Mouse (Mus musculus): ENCODE measurements around the gene Sult6b2. TPM values are rescaled to one million over a fixed set of nuclear protein-coding genes. Genes with fewer than 3 reads are reported as not detected.

Sult6b2 gene
- polyA plus RNA-seq, 1 experiment from 2014 or later: not detected

GRCm38 (mm10) chr6:142802617-142803525 is 1.4 kb downstream of the Sult6b2 start:
- ATAC-seq: no peak
- no peak overlapping the region for H3K9ac ChIP-seq (replicated peaks; ENCODE audit: low read depth)
- H3K4me2 ChIP-seq (replicated peaks; ENCODE audit: low read depth, low read length): no peak overlapping the region
- no peak overlapping the region for H3K4me3 ChIP-seq (ENCODE audit: low read depth, low read length)
- 35% methylated on average over 11 of the region's 11 CpGs for WGBS
- TF ChIP-seq EP300 (IDR thresholded peaks at IDR 0.05) (no peak), CTCF (IDR thresholded peaks at IDR 0.05) (no peak)
- no peaks in the 10 kb centered on the region for H3K9me3 ChIP-seq (ENCODE audit: low read length)
- no peaks in the 10 kb centered on the region for H3K36me3 ChIP-seq (ENCODE audit: insufficient read depth, low read length)
- no peak overlapping the region for H3K27ac ChIP-seq (ENCODE audit: low read length)
- DNase-seq (ENCODE audit: low spot score): no peak
- no peaks in the 10 kb centered on the region for H3K27me3 ChIP-seq (replicated peaks; ENCODE audit: insufficient read depth, low read length)
- no peaks in the 10 kb centered on the region for H3K4me1 ChIP-seq (ENCODE audit: insufficient read depth, low read depth, low read length)

- 77% methylated on average over 5 of the region's 5 CpGs for WGBS
- Histone ChIP-seq H3K4me2 (replicated peaks; ENCODE audit: low read depth, low read length) (no peak overlapping the region), H3K9ac (replicated peaks; ENCODE audit: low read depth) (no peak overlapping the region), H3K27me3 (replicated peaks; ENCODE audit: insufficient read depth, low read length) (no peaks in the 10 kb centered on the region), H3K27ac (ENCODE audit: low read length) (no peak overlapping the region), H3K9me3 (ENCODE audit: low read length) (no peaks in the 10 kb centered on the region), H3K4me1 (ENCODE audit: insufficient read depth, low read depth, low read length) (no peaks in the 10 kb centered on the region), H3K4me3 (ENCODE audit: low read depth, low read length) (no peak overlapping the region), H3K36me3 (ENCODE audit: insufficient read depth, low read length) (no peaks in the 10 kb centered on the region)
- DNase-seq (ENCODE audit: low spot score): no peak
- ATAC-seq: no peak
- TF ChIP-seq CTCF (IDR thresholded peaks at IDR 0.05) (no peak), EP300 (IDR thresholded peaks at IDR 0.05) (no peak)
Measured at GRCm38 (mm10) chr6:142801687-142802086, 2.6 kb downstream of the Sult6b2 start.

GRCm38 (mm10) chr6:142799704-142800374 is 4.5 kb downstream of the Sult6b2 start:
- Histone ChIP-seq H3K9me3 (ENCODE audit: low read length) (no peaks in the 10 kb centered on the region), H3K9ac (replicated peaks; ENCODE audit: low read depth) (no peak overlapping the region), H3K36me3 (ENCODE audit: insufficient read depth, low read length) (no peaks in the 10 kb centered on the region), H3K27ac (ENCODE audit: low read length) (no peak overlapping the region), H3K4me3 (ENCODE audit: low read depth, low read length) (no peak overlapping the region), H3K4me2 (replicated peaks; ENCODE audit: low read depth, low read length) (no peak overlapping the region), H3K27me3 (replicated peaks; ENCODE audit: insufficient read depth, low read length) (no peaks in the 10 kb centered on the region), H3K4me1 (ENCODE audit: insufficient read depth, low read depth, low read length) (no peaks in the 10 kb centered on the region)
- no peak for ATAC-seq
- 60% methylated on average over 7 of the region's 7 CpGs for WGBS
- TF ChIP-seq CTCF (IDR thresholded peaks at IDR 0.05): no peak
- no peak for TF ChIP-seq EP300 (IDR thresholded peaks at IDR 0.05)
- DNase-seq (ENCODE audit: low spot score): no peak

GRCm38 (mm10) chr6:142798837-142799236 is 5.5 kb downstream of the Sult6b2 start:
- Histone ChIP-seq H3K27ac (ENCODE audit: low read length) (no peak overlapping the region), H3K9ac (replicated peaks; ENCODE audit: low read depth) (no peak overlapping the region), H3K4me3 (ENCODE audit: low read depth, low read length) (no peak overlapping the region), H3K36me3 (ENCODE audit: insufficient read depth, low read length) (no peaks in the 10 kb centered on the region), H3K27me3 (replicated peaks; ENCODE audit: insufficient read depth, low read length) (no peaks in the 10 kb centered on the region), H3K9me3 (ENCODE audit: low read length) (no peaks in the 10 kb centered on the region), H3K4me1 (ENCODE audit: insufficient read depth, low read depth, low read length) (no peaks in the 10 kb centered on the region), H3K4me2 (replicated peaks; ENCODE audit: low read depth, low read length) (no peak overlapping the region)
- no peak for TF ChIP-seq EP300 (IDR thresholded peaks at IDR 0.05)
- no peak for TF ChIP-seq CTCF (IDR thresholded peaks at IDR 0.05)
- ATAC-seq: no peak
- DNase-seq (ENCODE audit: low spot score): no peak
- WGBS: 79% methylated on average over 9 of the region's 9 CpGs

GRCm38 (mm10) chr6:142797996-142798395 is 6.3 kb downstream of the Sult6b2 start:
- Histone ChIP-seq H3K4me1 (ENCODE audit: insufficient read depth, low read depth, low read length) (no peaks in the 10 kb centered on the region), H3K4me2 (replicated peaks; ENCODE audit: low read depth, low read length) (no peak overlapping the region), H3K9me3 (ENCODE audit: low read length) (no peaks in the 10 kb centered on the region), H3K9ac (replicated peaks; ENCODE audit: low read depth) (no peak overlapping the region), H3K27me3 (replicated peaks; ENCODE audit: insufficient read depth, low read length) (no peaks in the 10 kb centered on the region), H3K27ac (ENCODE audit: low read length) (no peak overlapping the region), H3K4me3 (ENCODE audit: low read depth, low read length) (no peak overlapping the region), H3K36me3 (ENCODE audit: insufficient read depth, low read length) (no peaks in the 10 kb centered on the region)
- 56% methylated on average over 1 of the region's 1 CpGs for WGBS
- ATAC-seq (no peak), DNase-seq (ENCODE audit: low spot score) (no peak)
- TF ChIP-seq CTCF (IDR thresholded peaks at IDR 0.05) (no peak), EP300 (IDR thresholded peaks at IDR 0.05) (no peak)

GRCm38 (mm10) chr6:142795655-142796441 is 8.5 kb downstream of the Sult6b2 start:
- no peak overlapping the region for H3K9ac ChIP-seq (replicated peaks; ENCODE audit: low read depth)
- H3K9me3 ChIP-seq (ENCODE audit: low read length): no peaks in the 10 kb centered on the region
- H3K36me3 ChIP-seq (ENCODE audit: insufficient read depth, low read length): no peaks in the 10 kb centered on the region
- peak overlapping the region; percentile 28 for H3K4me2 ChIP-seq (replicated peaks; ENCODE audit: low read depth, low read length)
- no peak overlapping the region for H3K4me3 ChIP-seq (ENCODE audit: low read depth, low read length)
- H3K27me3 ChIP-seq (replicated peaks; ENCODE audit: insufficient read depth, low read length): no peaks in the 10 kb centered on the region
- DNase-seq (ENCODE audit: low spot score) (peak; percentile 64), ATAC-seq (peak; percentile 94)
- peak; percentile 57; the same call in 1 of the 2 replicates for TF ChIP-seq EP300 (IDR thresholded peaks at IDR 0.05)
- TF ChIP-seq CTCF (IDR thresholded peaks at IDR 0.05): no peak
- 27% methylated on average over 15 of the region's 15 CpGs for WGBS
- no peak overlapping the region for H3K27ac ChIP-seq (ENCODE audit: low read length)
- no peaks in the 10 kb centered on the region for H3K4me1 ChIP-seq (ENCODE audit: insufficient read depth, low read depth, low read length)

Data from lung, postnatal 0 days (tissue).